Mouse (Mus musculus): ENCODE measurements at regions not wholly inside any gene's neighbourhood (a gene's known extent, or its start where the extent isn't known, plus 50 kb on each side); places are given as distances from the start of the nearest gene placed in this dataset.

GRCm38 (mm10) chrX:162266769-162267168 lies 107.2 kb upstream of the Nhs start:
- WGBS: 67% methylated on average over 1 of the region's 1 CpGs

GRCm38 (mm10) chrX:162257398-162257797 lies 97.9 kb upstream of the Nhs start:
- no peak for ATAC-seq (replicated peaks; ENCODE audit: low FRiP score, low TSS enrichment, low read depth)
- no peak overlapping the region for H3K27ac ChIP-seq (ENCODE audit: low read depth)
- H3K9me3 ChIP-seq (ENCODE audit: control insufficient read depth, low read length): no peaks in the 10 kb centered on the region
- DNase-seq (ENCODE audit: low spot score): no peak
- 87% methylated on average over 3 of the region's 3 CpGs for WGBS
- H3K27me3 ChIP-seq (replicated peaks; ENCODE audit: control insufficient read depth, insufficient read depth, low read length): 0 out of 2 replicates have a peak, but pooled peaks cover 9% of the 10 kb centered on the region
- H3K9ac ChIP-seq (ENCODE audit: low read length): no peak overlapping the region
- no peak overlapping the region for H3K4me3 ChIP-seq (ENCODE audit: low read depth, low read length)
- H3K4me1 ChIP-seq (replicated peaks; ENCODE audit: control insufficient read depth, insufficient read depth, low read length): no peaks in the 10 kb centered on the region
- no peaks in the 10 kb centered on the region for H3K36me3 ChIP-seq (ENCODE audit: control insufficient read depth, insufficient read depth, low read length)
- H3K4me2 ChIP-seq (ENCODE audit: low read length): no peak overlapping the region

More at GRCm38 (mm10) chrX:162266769-162267168, 107.2 kb upstream of the Nhs start:
- no peak for DNase-seq (ENCODE audit: low spot score)
- Histone ChIP-seq H3K9ac (ENCODE audit: low read length) (no peak overlapping the region), H3K36me3 (ENCODE audit: control insufficient read depth, insufficient read depth, low read length) (no peaks in the 10 kb centered on the region), H3K27ac (ENCODE audit: low read depth) (no peak overlapping the region), H3K4me1 (replicated peaks; ENCODE audit: control insufficient read depth, insufficient read depth, low read length) (no peaks in the 10 kb centered on the region), H3K4me2 (ENCODE audit: low read length) (no peak overlapping the region), H3K27me3 (replicated peaks; ENCODE audit: control insufficient read depth, insufficient read depth, low read length) (no peaks in the 10 kb centered on the region), H3K4me3 (ENCODE audit: low read depth, low read length) (no peak overlapping the region), H3K9me3 (ENCODE audit: control insufficient read depth, low read length) (no peaks in the 10 kb centered on the region)
- peak; percentile 72; the same call in 1 of the 2 replicates for ATAC-seq (replicated peaks; ENCODE audit: low FRiP score, low TSS enrichment, low read depth)

- H3K4me2 ChIP-seq (ENCODE audit: low read length): no peak overlapping the region
- H3K4me1 ChIP-seq (replicated peaks; ENCODE audit: control insufficient read depth, insufficient read depth, low read length): no peaks in the 10 kb centered on the region
- no peak overlapping the region for H3K9ac ChIP-seq (ENCODE audit: low read length)
- DNase-seq (ENCODE audit: low spot score) (no peak), ATAC-seq (replicated peaks; ENCODE audit: low FRiP score, low TSS enrichment, low read depth) (no peak)
- H3K4me3 ChIP-seq (ENCODE audit: low read depth, low read length): no peak overlapping the region
- no peaks in the 10 kb centered on the region for H3K9me3 ChIP-seq (ENCODE audit: control insufficient read depth, low read length)
- H3K27me3 ChIP-seq (replicated peaks; ENCODE audit: control insufficient read depth, insufficient read depth, low read length): 0 out of 2 replicates have a peak, but pooled peaks cover 9% of the 10 kb centered on the region
- H3K27ac ChIP-seq (ENCODE audit: low read depth): no peak overlapping the region
- H3K36me3 ChIP-seq (ENCODE audit: control insufficient read depth, insufficient read depth, low read length): no peaks in the 10 kb centered on the region
Observed at GRCm38 (mm10) chrX:162255873-162256272, 96.3 kb upstream of the Nhs start.

- ATAC-seq (replicated peaks; ENCODE audit: low FRiP score, low TSS enrichment, low read depth): no peak
- no peaks in the 10 kb centered on the region for H3K27me3 ChIP-seq (replicated peaks; ENCODE audit: control insufficient read depth, insufficient read depth, low read length)
- H3K9ac ChIP-seq (ENCODE audit: low read length): no peak overlapping the region
- H3K9me3 ChIP-seq (ENCODE audit: control insufficient read depth, low read length): no peaks in the 10 kb centered on the region
- no peak for DNase-seq (ENCODE audit: low spot score)
- H3K27ac ChIP-seq (ENCODE audit: low read depth): no peak overlapping the region
- no peak overlapping the region for H3K4me3 ChIP-seq (ENCODE audit: low read depth, low read length)
- whole genome bisulfite sequencing: 52% methylated on average over 3 of the region's 3 CpGs
- H3K4me2 ChIP-seq (ENCODE audit: low read length): no peak overlapping the region
- H3K4me1 ChIP-seq (replicated peaks; ENCODE audit: control insufficient read depth, insufficient read depth, low read length): no peaks in the 10 kb centered on the region
- no peaks in the 10 kb centered on the region for H3K36me3 ChIP-seq (ENCODE audit: control insufficient read depth, insufficient read depth, low read length)
Observed at GRCm38 (mm10) chrX:162241291-162241690, 81.8 kb upstream of the Nhs start.

- H3K27ac ChIP-seq (ENCODE audit: low read depth): no peak overlapping the region
- 0 out of 2 replicates have a peak, but pooled peaks have one; percentile 60 for ATAC-seq (replicated peaks; ENCODE audit: low FRiP score, low TSS enrichment, low read depth)
- H3K4me1 ChIP-seq (replicated peaks; ENCODE audit: control insufficient read depth, insufficient read depth, low read length): no peaks in the 10 kb centered on the region
- H3K36me3 ChIP-seq (ENCODE audit: control insufficient read depth, insufficient read depth, low read length): no peaks in the 10 kb centered on the region
- H3K4me2 ChIP-seq (ENCODE audit: low read length): no peak overlapping the region
- no peak overlapping the region for H3K9ac ChIP-seq (ENCODE audit: low read length)
- WGBS: 42% methylated on average over 5 of the region's 5 CpGs
- DNase-seq (ENCODE audit: low spot score): no peak
- no peak overlapping the region for H3K4me3 ChIP-seq (ENCODE audit: low read depth, low read length)
- H3K27me3 ChIP-seq (replicated peaks; ENCODE audit: control insufficient read depth, insufficient read depth, low read length): 0 out of 2 replicates have a peak, but pooled peaks cover 5% of the 10 kb centered on the region
- H3K9me3 ChIP-seq (ENCODE audit: control insufficient read depth, low read length): no peaks in the 10 kb centered on the region
Observed at GRCm38 (mm10) chrX:162235552-162235951, 76.0 kb upstream of the Nhs start.

- Histone ChIP-seq H3K9me3 (ENCODE audit: control insufficient read depth, low read length) (no peaks in the 10 kb centered on the region), H3K27me3 (replicated peaks; ENCODE audit: control insufficient read depth, insufficient read depth, low read length) (no peaks in the 10 kb centered on the region), H3K4me3 (ENCODE audit: low read depth, low read length) (no peak overlapping the region), H3K4me2 (ENCODE audit: low read length) (no peak overlapping the region), H3K4me1 (replicated peaks; ENCODE audit: control insufficient read depth, insufficient read depth, low read length) (no peaks in the 10 kb centered on the region), H3K9ac (ENCODE audit: low read length) (no peak overlapping the region), H3K27ac (ENCODE audit: low read depth) (no peak overlapping the region), H3K36me3 (ENCODE audit: control insufficient read depth, insufficient read depth, low read length) (no peaks in the 10 kb centered on the region)
- DNase-seq (ENCODE audit: low spot score) (no peak), ATAC-seq (replicated peaks; ENCODE audit: low FRiP score, low TSS enrichment, low read depth) (no peak)
- 54% methylated on average over 2 of the region's 2 CpGs for WGBS
Observed at GRCm38 (mm10) chrX:162210848-162211247, 51.3 kb upstream of the Nhs start.

Data from intestine, embryonic 14.5 days (tissue).